Mouse (Mus musculus) right cerebral cortex, postnatal 14 days (tissue): ENCODE results near the gene Bms1.

ENCODE experiments used
- DNase-seq: peaks from one replicate; pipeline ENCODE4 v3.0.0; 2022

Bms1 gene

DNA sequence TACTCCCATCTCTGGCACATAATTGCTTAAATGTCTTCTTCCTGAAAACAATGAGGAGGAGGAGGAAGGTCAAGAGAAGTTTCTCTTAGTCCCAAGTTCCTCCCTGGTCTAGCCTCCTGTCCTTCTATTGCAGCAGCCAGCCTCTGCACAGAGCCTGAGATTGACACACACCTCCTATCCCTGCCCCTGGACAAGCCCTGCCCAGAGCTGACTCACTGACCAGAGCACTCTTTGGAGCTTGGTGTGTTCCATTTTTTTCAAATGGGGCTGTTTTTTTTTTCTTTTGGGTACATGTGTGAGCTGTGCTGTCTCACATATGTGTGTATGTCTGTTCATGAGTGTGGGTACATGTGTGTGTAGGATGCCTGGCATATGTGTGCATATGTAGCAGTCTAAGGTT is 53.5 kb downstream of the Bms1 start:
- DNase-seq, result no peak

GRCm38 (mm10) chr6:118350342-118350741 is 68.9 kb downstream of the Bms1 start:
- DNase-seq, result no peak

DNA sequence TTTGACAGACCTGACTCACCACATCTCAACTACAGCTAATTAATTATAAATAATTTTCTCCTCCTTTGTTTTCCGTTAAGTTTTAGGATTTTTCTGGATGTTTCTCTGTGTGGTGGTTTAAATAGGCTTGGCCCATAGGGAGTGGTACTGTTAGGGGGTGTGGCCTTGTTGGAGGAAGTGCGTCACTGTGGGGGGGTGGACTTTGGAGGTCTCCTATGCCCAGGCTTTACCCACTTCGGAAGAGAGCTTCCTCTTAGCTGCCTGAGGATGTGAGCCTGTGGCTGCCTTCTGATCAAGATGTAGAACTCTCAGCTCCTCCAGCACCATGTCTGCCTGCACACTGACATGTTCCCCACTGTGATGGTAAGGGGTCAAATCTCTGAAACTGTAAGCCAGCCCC is 71.1 kb downstream of the Bms1 start:
- no peak for DNase-seq

DNA sequence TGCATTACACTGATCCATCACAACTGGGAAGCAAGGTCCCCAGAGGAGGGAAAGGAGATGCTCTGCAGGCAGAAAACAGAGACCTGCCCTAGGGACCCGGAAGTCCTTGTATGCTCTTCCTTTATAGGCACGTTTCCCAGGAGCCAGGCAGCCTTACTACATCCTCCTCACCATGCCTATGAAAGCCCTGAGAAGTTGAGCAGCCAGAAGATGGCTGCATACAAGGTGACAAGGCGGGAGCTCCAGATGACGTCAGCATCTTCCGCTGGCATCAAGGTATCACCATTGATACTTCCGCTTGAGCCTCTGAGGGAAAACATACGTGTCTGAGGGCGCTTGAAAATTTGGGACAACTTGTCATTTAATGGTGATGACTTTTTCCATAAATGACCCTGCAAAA is 72.0 kb downstream of the Bms1 start:
- DNase-seq, result no peak

DNA sequence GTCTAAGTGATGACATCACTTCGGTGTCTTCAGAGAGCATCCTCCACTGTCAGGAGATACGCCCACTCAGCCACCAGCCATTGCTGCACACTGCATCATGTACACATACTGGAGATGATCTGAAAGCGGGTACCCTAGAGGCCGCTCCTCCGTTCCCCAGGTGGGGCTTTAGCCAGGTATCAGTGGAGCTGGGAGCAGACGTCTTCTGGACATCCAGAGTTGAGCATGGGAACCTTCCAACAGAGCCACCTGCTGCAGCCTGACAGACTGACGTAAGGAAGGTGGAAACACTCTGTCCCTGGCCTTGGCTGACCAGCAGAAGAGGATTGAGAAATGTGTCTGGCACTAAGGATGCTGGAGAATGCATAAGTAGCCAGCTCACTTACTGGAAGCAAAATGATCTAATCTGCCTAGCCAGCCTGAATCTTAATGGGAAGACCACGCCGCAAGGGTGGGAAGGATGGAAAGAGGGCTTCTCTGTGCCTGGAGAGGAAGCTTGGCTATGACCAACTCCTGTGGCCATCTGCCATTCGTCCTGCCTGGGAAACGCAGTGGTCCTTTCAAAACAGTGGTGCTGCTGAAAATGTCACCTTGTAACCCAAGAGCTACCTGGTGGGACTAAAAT is 77.3 kb downstream of the Bms1 start:
- DNase-seq, result no peak

DNA sequence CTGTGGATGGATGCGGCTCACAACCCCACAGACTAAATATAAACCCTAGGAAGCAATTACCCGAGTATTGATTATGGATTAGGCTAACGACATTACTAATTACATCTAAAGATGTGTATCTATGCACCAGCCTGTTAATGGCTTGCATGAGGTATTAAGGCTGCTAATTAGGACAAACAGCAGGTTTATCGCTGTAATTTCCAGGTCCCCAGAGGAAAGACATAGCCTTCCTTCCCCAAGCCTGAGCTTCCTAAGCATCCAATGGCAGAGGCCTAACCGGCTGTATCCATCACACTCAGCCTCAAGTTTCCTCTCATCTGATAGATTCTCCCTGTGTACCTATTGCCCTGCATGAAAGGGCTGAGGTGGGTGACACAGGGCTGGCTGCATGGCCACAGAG is 81.6 kb downstream of the Bms1 start:
- no peak for DNase-seq

GRCm38 (mm10) chr6:118336541-118337480 is 82.5 kb downstream of the Bms1 start:
- no peak for DNase-seq

DNA sequence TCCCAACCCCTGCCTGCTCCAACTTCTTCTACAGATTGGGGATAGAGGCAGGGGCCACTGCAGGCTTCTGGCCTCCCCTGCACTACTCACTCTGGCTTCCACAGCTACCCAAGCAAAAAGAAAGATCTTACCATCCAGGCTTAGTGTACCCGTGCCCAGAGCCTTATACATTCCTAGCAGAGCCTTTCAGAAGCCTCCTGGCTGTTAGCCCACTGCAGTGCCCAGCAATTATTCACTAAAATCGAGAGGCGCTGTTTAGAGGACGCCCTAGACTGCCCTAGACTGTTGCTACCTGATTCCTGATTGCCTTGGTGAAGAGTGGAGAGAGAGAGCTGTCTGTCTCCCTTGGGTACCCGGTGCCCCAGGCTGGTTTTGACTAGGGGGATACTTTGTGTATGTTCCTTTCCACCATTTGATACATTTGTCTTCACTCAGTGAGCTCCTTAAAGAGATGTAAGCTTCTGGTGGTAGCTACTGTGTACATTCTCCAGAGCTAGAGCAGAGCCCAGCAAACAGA is 83.3 kb downstream of the Bms1 start:
- no peak for DNase-seq

DNA sequence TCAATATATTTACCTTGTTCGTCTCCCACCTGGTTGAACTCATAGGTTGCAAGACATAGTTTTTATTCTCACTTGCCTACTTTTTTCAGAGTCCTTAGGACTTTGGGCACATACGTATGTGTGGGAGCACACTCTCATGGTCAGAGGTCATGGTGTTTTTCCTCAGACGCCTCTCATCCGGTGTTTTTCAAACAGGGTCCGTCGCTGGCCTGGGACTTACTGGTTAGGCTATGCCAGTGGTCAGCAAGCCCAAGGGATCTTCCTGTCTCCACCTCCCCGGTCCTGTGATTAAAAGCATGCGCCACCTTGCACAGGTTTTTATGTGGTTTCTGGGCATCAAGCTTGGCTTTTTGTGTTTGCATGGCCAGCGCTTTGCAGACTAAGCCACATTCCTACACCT is 85.4 kb downstream of the Bms1 start:
- no peak for DNase-seq
